ENCODE assay signal across 8 mouse cellular contexts in genomic region chr10:21991351-21991840, GRCm38 (mm10).
DNase-seq lines count a peak whose midpoint lies in the region; ATAC-seq lines count a peak whose summit lies in the region.

No protein-coding gene starts in this region.

- H3K4me3 ChIP-seq in forebrain, embryonic 14.5 days (ENCODE audit: low read depth, low read length) = peak overlapping the region; percentile 9; the same call in 1 of the 2 replicates
- H3K4me3 ChIP-seq in liver, embryonic 16.5 days (ENCODE audit: low read depth, low read length) = peak overlapping the region; percentile 26

- peak overlapping the region; percentile 37 for H3K4me2 ChIP-seq in forebrain, embryonic 14.5 days (ENCODE audit: low read length)
- peak overlapping the region; percentile 67 for H3K4me2 ChIP-seq in liver, embryonic 16.5 days (ENCODE audit: low read depth, low read length)

- no peak overlapping the region for H3K27ac ChIP-seq in forebrain, embryonic 14.5 days (ENCODE audit: low read depth, low read length)
- no peak overlapping the region for H3K27ac ChIP-seq in liver, embryonic 16.5 days (ENCODE audit: low read length)

- H3K27me3 ChIP-seq in forebrain, embryonic 14.5 days (replicated peaks; ENCODE audit: control insufficient read depth, insufficient read depth, low read length) = peaks cover 14% of the 10 kb centered on the region
- H3K27me3 ChIP-seq in liver, embryonic 16.5 days (ENCODE audit: control insufficient read depth, insufficient read depth, low read depth, low read length) = peaks cover 33% of the 10 kb centered on the region

- no peak overlapping the region for H3K9ac ChIP-seq in forebrain, embryonic 14.5 days (ENCODE audit: low read length)
- H3K9ac ChIP-seq in liver, embryonic 16.5 days (ENCODE audit: low read depth, low read length) = no peak overlapping the region

- intact Hi-C loops in heart, postnatal 10 days (cut with DNase I) = loop anchor here (5.0 kb wide), 3 partner anchors 69 to 444 kb away; no protein-coding TSS in a partner anchor

- no peaks in the 10 kb centered on the region for H3K9me3 ChIP-seq in forebrain, embryonic 14.5 days (replicated peaks; ENCODE audit: control insufficient read depth, low read length)
- no peaks in the 10 kb centered on the region for H3K9me3 ChIP-seq in liver, embryonic 16.5 days (replicated peaks; ENCODE audit: control insufficient read depth, low read length)

- H3K4me1 ChIP-seq in forebrain, embryonic 14.5 days (ENCODE audit: control insufficient read depth, insufficient read depth, low read length) = peaks cover 8% of the 10 kb centered on the region
- H3K4me1 ChIP-seq in liver, embryonic 16.5 days (ENCODE audit: control insufficient read depth, low read depth, low read length) = no peaks in the 10 kb centered on the region; the same call in none of the 2 replicates

- WGBS in forebrain, embryonic 14.5 days = 13% methylated on average over 17 of the region's 17 CpGs
- 25% methylated on average over 17 of the region's 17 CpGs for WGBS in large intestine, adult 2 months
- 14% methylated on average over 17 of the region's 17 CpGs for WGBS in liver, embryonic 16.5 days (ENCODE audit: insufficient replicate concordance)

- peak; percentile 89 for DNase-seq in 416B (ENCODE audit: low read depth)
- DNase-seq in brain, adult 2 months (ENCODE audit: low read depth, low spot score) = peak; percentile 92
- DNase-seq in forebrain, embryonic 14.5 days (ENCODE audit: low spot score) = peak; percentile 87
- peak; percentile 91 for DNase-seq in heart, postnatal 10 days
- DNase-seq in large intestine, adult 2 months (ENCODE audit: low read depth, low spot score) = peak; percentile 76
- DNase-seq in ovary, adult 18-20 months (ENCODE audit: low spot score) = peak; percentile 63
- DNase-seq in thymus, postnatal 14 days = peak; percentile 78

- no peak for ATAC-seq in forebrain, embryonic 14.5 days
- no peak for ATAC-seq in liver, embryonic 16.5 days (ENCODE audit: low read depth)

- H3K36me3 ChIP-seq in forebrain, embryonic 14.5 days (ENCODE audit: control insufficient read depth, insufficient read depth, low read length) = no peaks in the 10 kb centered on the region
- no peaks in the 10 kb centered on the region for H3K36me3 ChIP-seq in liver, embryonic 16.5 days (ENCODE audit: control insufficient read depth, insufficient read depth)
